ENCODE assay signal across 8 mouse cellular contexts in genomic region chr10:42633361-42634121, GRCm38 (mm10). TPM values are rescaled to one million over a fixed set of nuclear protein-coding genes. Genes with fewer than 3 reads are reported as not detected.
DNase-seq lines count a peak whose midpoint lies in the region; ATAC-seq and TF ChIP-seq lines count a peak whose summit lies in the region.

No protein-coding gene starts in this region.

- H3K36me3 ChIP-seq in testis, adult 2 months (ENCODE audit: control insufficient read depth, insufficient read depth, low read length) = no peaks in the 10 kb centered on the region
- H3K36me3 ChIP-seq in forebrain, embryonic 14.5 days (ENCODE audit: control insufficient read depth, insufficient read depth, low read length) = no peaks in the 10 kb centered on the region
- no peaks in the 10 kb centered on the region for H3K36me3 ChIP-seq in kidney, embryonic 15.5 days
- no peaks in the 10 kb centered on the region for H3K36me3 ChIP-seq in midbrain, embryonic 15.5 days (replicated peaks)

- H3K27ac ChIP-seq in testis, adult 2 months (ENCODE audit: control insufficient read depth, insufficient read depth, low read depth, low read length) = no peak overlapping the region
- H3K27ac ChIP-seq in forebrain, embryonic 14.5 days (ENCODE audit: low read depth, low read length) = peak overlapping the region; percentile 90
- H3K27ac ChIP-seq in kidney, embryonic 15.5 days = no peak overlapping the region
- no peak overlapping the region for H3K27ac ChIP-seq in midbrain, embryonic 15.5 days

- no peaks in the 10 kb centered on the region for H3K9me3 ChIP-seq in forebrain, embryonic 14.5 days (replicated peaks; ENCODE audit: control insufficient read depth, low read length)
- no peaks in the 10 kb centered on the region for H3K9me3 ChIP-seq in kidney, embryonic 15.5 days (replicated peaks)
- H3K9me3 ChIP-seq in midbrain, embryonic 15.5 days = no peaks in the 10 kb centered on the region

- DNase-seq in testis, postnatal 10 days (ENCODE audit: low spot score) = no peak
- DNase-seq in forebrain, embryonic 14.5 days (ENCODE audit: low spot score) = peak; percentile 40
- DNase-seq in urinary bladder, postnatal 14 days (ENCODE audit: low spot score) = no peak
- DNase-seq in left cerebral cortex, adult 9 months (ENCODE audit: low spot score in 2 of 2) = no peak
- DNase-seq in right cerebral cortex, postnatal 10 days (ENCODE audit: low spot score in 2 of 2) = no peak

- H3K27me3 ChIP-seq in testis, adult 2 months (ENCODE audit: control insufficient read depth, insufficient read depth, low read length) = peaks cover 14% of the 10 kb centered on the region
- H3K27me3 ChIP-seq in forebrain, embryonic 14.5 days (replicated peaks; ENCODE audit: control insufficient read depth, insufficient read depth, low read length) = peaks cover 3% of the 10 kb centered on the region; the same call in 1 of the 2 replicates
- peaks cover 100% of the 10 kb centered on the region for H3K27me3 ChIP-seq in kidney, embryonic 15.5 days
- peaks cover 58% of the 10 kb centered on the region for H3K27me3 ChIP-seq in midbrain, embryonic 15.5 days (replicated peaks)

- H3K4me1 ChIP-seq in testis, adult 2 months (ENCODE audit: control insufficient read depth, insufficient read depth, low read length) = peaks cover 17% of the 10 kb centered on the region
- H3K4me1 ChIP-seq in forebrain, embryonic 14.5 days (ENCODE audit: control insufficient read depth, insufficient read depth, low read length) = peaks cover 56% of the 10 kb centered on the region
- peaks cover 45% of the 10 kb centered on the region for H3K4me1 ChIP-seq in kidney, embryonic 15.5 days
- H3K4me1 ChIP-seq in midbrain, embryonic 15.5 days = peaks cover 48% of the 10 kb centered on the region

- no peak for TF ChIP-seq POLR2A in testis, adult 2 months (IDR thresholded peaks at IDR 0.05; ENCODE audit: control insufficient read depth, low read depth, low read length)

- H3K9ac ChIP-seq in forebrain, embryonic 14.5 days (ENCODE audit: low read length) = peak overlapping the region; percentile 59
- H3K9ac ChIP-seq in kidney, embryonic 15.5 days = no peak overlapping the region
- no peak overlapping the region for H3K9ac ChIP-seq in midbrain, embryonic 15.5 days

- H3K4me2 ChIP-seq in forebrain, embryonic 14.5 days (ENCODE audit: low read length) = peak overlapping the region; percentile 69
- peak overlapping the region; percentile 56 for H3K4me2 ChIP-seq in kidney, embryonic 15.5 days
- H3K4me2 ChIP-seq in midbrain, embryonic 15.5 days = peak overlapping the region; percentile 48

- peak overlapping the region; percentile 20; the same call in 1 of the 2 replicates for H3K4me3 ChIP-seq in testis, adult 2 months (ENCODE audit: control insufficient read depth, low read depth, low read length)
- H3K4me3 ChIP-seq in forebrain, embryonic 14.5 days (ENCODE audit: low read depth, low read length) = peak overlapping the region; percentile 28
- H3K4me3 ChIP-seq in kidney, embryonic 15.5 days (replicated peaks) = peak overlapping the region; percentile 33
- H3K4me3 ChIP-seq in midbrain, embryonic 15.5 days = peak overlapping the region; percentile 21

- 11% methylated on average over 23 of the region's 23 CpGs for WGBS in forebrain, embryonic 14.5 days
- 5% methylated on average over 23 of the region's 23 CpGs for WGBS in kidney, embryonic 15.5 days
- 7% methylated on average over 23 of the region's 23 CpGs for WGBS in midbrain, embryonic 15.5 days

- TF ChIP-seq CTCF in testis, adult 2 months (IDR thresholded peaks at IDR 0.05; ENCODE audit: control insufficient read depth, insufficient read depth, insufficient replicate concordance, low read depth, low read length) = no peak

- no peak for ATAC-seq in forebrain, embryonic 14.5 days
- ATAC-seq in kidney, embryonic 15.5 days (replicated peaks; ENCODE audit: low FRiP score) = no peak
- 0 out of 2 replicates have a peak, but pooled peaks have one; percentile 1 for ATAC-seq in midbrain, embryonic 15.5 days (replicated peaks)

RNA-seq across cellular contexts. Expression of gene Ostm1, which starts 49.9 kb away (rescaled TPM):
- 3.3 and 4.1 TPM in 2 replicates for polyA plus RNA-seq in testis, adult 2 months (2012; rRNA removed)
- polyA plus RNA-seq in forebrain, embryonic 14.5 days (2014; fragmentation: Nextera tagmentation; extraction: Ambion mirVana) = 54.2 and 54.9 TPM in 2 replicates
- 14.5 and 14.9 TPM in 2 replicates for polyA plus RNA-seq in kidney, embryonic 15.5 days (2015; fragmentation: Nextera tagmentation; extraction: Ambion mirVana)
- 37.2 and 39.7 TPM in 2 replicates for polyA plus RNA-seq in midbrain, embryonic 15.5 days (2015; fragmentation: Nextera tagmentation; extraction: Ambion mirVana)

RNA-seq across cellular contexts. Expression of gene Nr2e1, which starts 50.1 kb away (rescaled TPM):
- polyA plus RNA-seq in testis, adult 2 months (2012; rRNA removed) = 0.18 and 0.51 TPM in 2 replicates
- polyA plus RNA-seq in forebrain, embryonic 14.5 days (2014; fragmentation: Nextera tagmentation; extraction: Ambion mirVana) = 33.2 and 39.4 TPM in 2 replicates
- polyA plus RNA-seq in kidney, embryonic 15.5 days (2015; fragmentation: Nextera tagmentation; extraction: Ambion mirVana) = 0.17 TPM in 1 of 2 replicates, not detected in the other
- polyA plus RNA-seq in midbrain, embryonic 15.5 days (2015; fragmentation: Nextera tagmentation; extraction: Ambion mirVana) = 5.3 and 6.5 TPM in 2 replicates
